Mouse (Mus musculus) hindbrain, embryonic 12.5 days (tissue): ENCODE results near the gene Lta. TPM values are rescaled to one million over a fixed set of nuclear protein-coding genes. Genes with fewer than 3 reads are reported as not detected.
A peak's percentile ranks its signal among the peaks of the same experiment; 100 is the strongest.

Experiments used
- ATAC-seq: fragments of 200-750 bp; cut with Nextera tagmentation; 2 replicates; pipeline ENCODE4 v1.8.0; 2017; ENCODE audit warnings: moderate TSS enrichment; ENCODE audit not compliant: low FRiP score
- H3K27ac ChIP-seq: fragments of 300-500 bp; sonication (generic); 2 replicates; pipeline ENCODE4 v1.5.1; 2016; ENCODE audit warnings: mild to moderate bottlenecking
- H3K27me3 ChIP-seq: fragments of 300-500 bp; sonication (generic); 2 replicates; pipeline ENCODE4 v1.6.1; 2016; ENCODE audit warnings: mild to moderate bottlenecking
- H3K36me3 ChIP-seq: fragments of 300-500 bp; sonication (generic); 2 replicates; pipeline ENCODE4 v1.6.1; 2016; ENCODE audit warnings: mild to moderate bottlenecking
- H3K4me1 ChIP-seq: fragments of 300-500 bp; sonication (generic); 2 replicates; pipeline ENCODE4 v1.6.1; 2016
- H3K4me2 ChIP-seq: fragments of 300-500 bp; sonication (generic); replicated peaks from 2 replicates; pipeline ENCODE4 v1.6.1; 2016; ENCODE audit warnings: mild to moderate bottlenecking
- H3K4me3 ChIP-seq: fragments of 300-500 bp; sonication (generic); 2 replicates; pipeline ENCODE4 v1.5.1; 2016; ENCODE audit warnings: mild to moderate bottlenecking
- H3K9ac ChIP-seq: fragments of 300-500 bp; sonication (generic); 2 replicates; pipeline ENCODE4 v1.6.1; 2016; ENCODE audit warnings: mild to moderate bottlenecking, moderate library complexity
- H3K9me3 ChIP-seq: fragments of 300-500 bp; sonication (generic); replicated peaks from 2 replicates; pipeline ENCODE4 v1.6.1; 2016; ENCODE audit warnings: mild to moderate bottlenecking
- WGBS: fragments of 180-500 bp; shearing (Covaris S2); methylation state at CpG from one replicate; pipeline ENCODE4 v1.1.7; 2016; 5-methylcytosine and 5-hydroxymethylcytosine counted together
- polyA plus RNA-seq: library from polyadenylated mRNA; unstranded; fragments of >200 nt; fragmentation: Nextera tagmentation; extraction: Ambion mirVana; gene quantifications from 2 replicates; pipeline ENCODE4 v1.2.1, GENCODE M21; 2016

Lta gene
- polyA plus RNA-seq, 1 experiment from 2014 or later: not detected

- Histone ChIP-seq H3K27ac (no peak overlapping the region), H3K4me3 (no peak overlapping the region), H3K4me2 (no peak overlapping the region), H3K36me3 (no peaks in the 10 kb centered on the region), H3K9ac (no peak overlapping the region), H3K9me3 (no peaks in the 10 kb centered on the region), H3K27me3 (peaks cover 74% of the 10 kb centered on the region), H3K4me1 (peaks cover 18% of the 10 kb centered on the region)
- no peak for ATAC-seq
- WGBS: 64% methylated on average over 7 of the region's 7 CpGs
Measured at GRCm38 (mm10) chr17:35198029-35198428, 7.1 kb downstream of the Lta start.

GRCm38 (mm10) chr17:35197126-35197525 is 8.0 kb downstream of the Lta start:
- no peak overlapping the region for H3K9ac ChIP-seq
- H3K27me3 ChIP-seq: peaks cover 70% of the 10 kb centered on the region
- H3K4me3 ChIP-seq: no peak overlapping the region
- no peaks in the 10 kb centered on the region for H3K36me3 ChIP-seq
- peaks cover 18% of the 10 kb centered on the region for H3K4me1 ChIP-seq
- no peak overlapping the region for H3K4me2 ChIP-seq
- H3K9me3 ChIP-seq: no peaks in the 10 kb centered on the region
- no peak overlapping the region for H3K27ac ChIP-seq
- WGBS: 45% methylated on average over 5 of the region's 6 CpGs
- no peak for ATAC-seq

DNA sequence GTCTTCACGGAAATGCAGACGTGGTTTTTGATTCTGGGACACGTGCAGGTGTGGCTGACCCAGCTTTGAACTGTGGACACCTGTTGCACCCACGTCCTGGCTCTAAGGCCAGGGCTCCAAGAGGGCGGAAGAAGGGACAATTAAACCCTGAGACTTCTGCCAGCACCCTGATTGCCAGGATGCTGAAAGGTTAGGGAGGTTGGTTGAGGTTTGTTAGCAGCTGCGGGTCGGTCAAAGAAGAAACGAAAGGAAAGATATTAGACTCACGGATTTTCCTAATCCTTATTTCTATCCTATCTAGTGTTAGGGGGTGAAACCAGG is 8.9 kb downstream of the Lta start:
- Histone ChIP-seq H3K27me3 (peaks cover 63% of the 10 kb centered on the region), H3K9ac (no peak overlapping the region)
- WGBS: 31% methylated on average over 9 of the region's 9 CpGs

DNA sequence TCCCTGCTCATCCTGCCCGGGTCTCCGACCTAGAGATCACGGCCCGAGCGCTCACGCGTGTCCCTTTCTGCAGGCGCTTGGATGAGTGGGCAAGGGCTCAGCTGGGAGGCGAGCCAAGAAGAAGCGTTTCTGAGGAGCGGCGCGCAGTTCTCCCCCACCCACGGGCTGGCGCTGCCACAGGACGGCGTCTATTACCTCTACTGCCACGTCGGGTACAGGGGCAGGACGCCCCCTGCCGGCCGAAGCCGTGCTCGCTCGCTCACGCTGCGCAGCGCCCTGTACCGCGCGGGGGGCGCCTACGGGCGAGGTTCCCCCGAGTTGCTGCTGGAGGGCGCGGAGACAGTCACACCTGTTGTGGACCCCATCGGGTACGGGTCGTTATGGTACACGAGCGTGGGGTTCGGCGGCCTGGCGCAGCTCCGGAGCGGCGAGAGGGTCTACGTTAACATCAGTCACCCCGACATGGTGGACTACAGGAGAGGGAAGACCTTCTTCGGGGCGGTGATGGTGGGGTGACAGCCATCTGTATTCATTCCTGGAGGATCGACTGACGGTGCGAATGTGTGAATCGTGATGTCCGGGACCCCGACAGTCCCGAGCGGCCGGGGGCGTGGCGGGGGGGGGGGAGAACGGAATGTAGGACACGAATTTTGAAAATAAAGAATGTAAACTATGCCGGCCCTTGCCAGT is 9.4 kb downstream of the Lta start:
- Histone ChIP-seq H3K9me3 (no peaks in the 10 kb centered on the region), H3K4me3 (peak overlapping the region; percentile 35), H3K27me3 (peaks cover 58% of the 10 kb centered on the region), H3K4me2 (peak overlapping the region; percentile 60), H3K4me1 (peaks cover 18% of the 10 kb centered on the region), H3K27ac (no peak overlapping the region), H3K36me3 (no peaks in the 10 kb centered on the region), H3K9ac (peak overlapping the region; percentile 42)
- WGBS: 3% methylated on average over 66 of the region's 66 CpGs
- peak; percentile 64 for ATAC-seq

More for the DNA sequence above, 8.9 kb downstream of the Lta start:
- Histone ChIP-seq H3K4me3 (peak overlapping the region; percentile 35; the same call in 1 of the 2 replicates), H3K27ac (no peak overlapping the region), H3K9me3 (no peaks in the 10 kb centered on the region), H3K4me2 (peak overlapping the region; percentile 60), H3K4me1 (peaks cover 18% of the 10 kb centered on the region), H3K36me3 (no peaks in the 10 kb centered on the region)
- no peak for ATAC-seq

DNA sequence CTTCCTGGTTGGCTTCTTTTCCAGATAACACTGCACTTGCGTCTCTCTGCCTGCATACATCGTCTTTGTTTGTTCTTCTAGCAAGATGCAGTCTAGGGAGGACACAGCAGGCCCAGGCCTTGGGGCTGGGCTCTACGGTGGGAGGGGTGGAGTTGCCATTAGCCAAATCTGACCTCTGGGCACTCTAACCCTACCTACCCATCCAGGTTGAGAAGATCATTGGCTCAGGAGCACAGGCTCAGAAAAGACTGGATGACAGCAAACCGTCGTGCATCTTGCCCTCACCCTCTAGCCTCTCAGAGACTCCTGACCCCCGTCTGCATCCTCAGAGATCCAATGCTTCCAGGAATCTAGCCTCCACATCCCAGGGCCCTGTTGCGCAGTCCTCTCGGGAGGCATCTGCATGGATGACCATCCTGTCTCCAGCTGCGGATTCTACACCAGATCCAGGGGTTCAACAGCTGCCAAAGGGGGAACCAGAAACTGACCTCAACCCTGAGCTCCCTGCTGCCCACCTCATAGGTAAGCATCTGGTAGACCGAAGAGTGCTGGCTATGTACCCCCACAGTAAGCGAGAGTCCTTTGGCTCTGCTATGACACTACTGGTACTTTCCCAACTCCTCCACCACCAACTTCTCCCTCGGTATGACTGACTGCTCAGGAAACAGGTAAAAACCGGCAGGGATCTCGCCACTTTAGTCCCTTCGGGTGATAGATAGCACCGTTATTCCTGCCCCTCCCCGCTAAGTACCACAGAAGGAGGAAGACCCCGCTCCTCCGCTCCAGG is 10.1 kb downstream of the Lta start:
- Histone ChIP-seq H3K27me3 (peaks cover 52% of the 10 kb centered on the region), H3K4me1 (peaks cover 18% of the 10 kb centered on the region), H3K27ac (no peak overlapping the region), H3K9ac (no peak overlapping the region), H3K4me2 (peak overlapping the region; percentile 60), H3K36me3 (no peaks in the 10 kb centered on the region), H3K4me3 (peak overlapping the region; percentile 35), H3K9me3 (no peaks in the 10 kb centered on the region)
- peak; percentile 38; the same call in 1 of the 2 replicates for ATAC-seq
- WGBS: 42% methylated on average over 19 of the region's 19 CpGs

DNA sequence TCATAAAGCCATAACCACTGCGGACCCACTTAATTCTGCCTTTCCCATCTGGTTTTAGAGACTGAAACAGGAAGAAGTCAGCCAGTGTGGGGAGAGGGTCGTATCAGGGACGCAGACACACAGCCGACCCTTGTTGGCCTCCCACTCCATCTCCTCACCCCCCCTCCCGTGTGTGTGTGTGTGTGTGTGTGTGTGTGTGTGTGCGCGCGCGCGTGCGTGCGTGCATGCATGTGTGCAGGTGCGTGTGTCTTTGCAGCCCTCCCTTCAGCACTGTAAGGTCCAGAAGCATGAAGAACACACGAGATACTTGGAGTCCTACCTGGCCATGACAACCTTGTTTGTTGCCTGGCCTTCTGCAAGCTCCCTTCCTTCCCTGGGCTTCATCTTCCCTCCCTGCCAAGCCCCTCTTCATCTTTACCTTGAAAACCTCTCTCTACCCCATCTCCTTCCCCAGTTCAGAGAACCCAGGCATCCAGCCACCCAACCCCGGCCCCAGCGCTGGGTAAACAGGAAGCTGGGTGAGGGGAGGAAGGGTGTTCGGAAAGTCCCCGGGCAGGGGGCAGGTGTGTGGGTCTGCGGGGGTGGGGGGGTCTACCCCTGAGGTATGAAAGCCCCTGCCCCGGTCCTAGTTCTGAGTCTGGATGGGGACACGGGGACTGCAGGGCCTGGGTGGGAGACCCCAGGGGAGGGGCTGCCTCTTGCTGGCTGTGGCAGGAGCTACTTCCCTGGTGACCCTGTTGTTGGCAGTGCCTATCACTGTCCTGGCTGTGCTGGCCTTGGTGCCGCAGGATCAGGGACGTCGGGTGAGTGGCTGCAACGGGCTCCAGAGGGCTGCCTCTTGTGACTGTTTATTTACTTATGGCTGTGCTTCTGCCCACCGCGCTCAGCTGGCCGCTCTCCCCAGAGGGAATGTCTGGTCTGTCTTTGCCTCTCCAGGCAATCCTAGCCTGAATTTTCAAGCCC is 11.0 kb downstream of the Lta start, which contains the start of gene Ltb:
Gene Ltb, plus strand, starts transcription at position 559 of the 963 bp plus-strand sequence.
- H3K9me3 ChIP-seq: no peaks in the 10 kb centered on the region
- no peaks in the 10 kb centered on the region for H3K36me3 ChIP-seq
- peaks cover 18% of the 10 kb centered on the region for H3K4me1 ChIP-seq
- H3K4me3 ChIP-seq: peak within 1 kb of the TSS; percentile 35
- no peak within 1 kb of the TSS for H3K27ac ChIP-seq
- 67% methylated on average over 28 of the region's 28 CpGs for WGBS
- peaks cover 54% of the 10 kb centered on the region for H3K27me3 ChIP-seq
- H3K4me2 ChIP-seq: peak within 1 kb of the TSS; percentile 60
- H3K9ac ChIP-seq: no peak within 1 kb of the TSS
- ATAC-seq: no peak

DNA sequence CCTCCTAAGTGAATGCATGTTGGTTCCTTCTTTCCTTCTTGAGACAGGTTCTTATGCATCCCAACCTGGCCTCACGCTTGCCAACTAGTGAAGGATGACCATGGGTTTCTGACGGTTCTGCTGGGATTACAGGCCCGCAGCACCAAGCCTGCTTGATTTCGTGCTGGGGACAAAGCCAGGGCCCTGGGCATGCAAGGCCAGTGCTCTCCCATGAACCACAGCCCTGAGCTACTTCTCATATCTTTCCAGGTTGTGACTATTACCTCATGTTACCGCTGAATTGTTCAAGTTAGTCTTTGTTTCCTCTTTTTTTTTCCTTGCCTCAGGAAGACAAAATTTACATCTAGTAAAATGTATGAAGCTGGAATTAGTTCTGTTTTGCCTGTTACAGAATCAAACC is 12.2 kb downstream of the Lta start:
- Histone ChIP-seq H3K27ac (no peak overlapping the region; the same call in 1 of the 2 replicates), H3K4me2 (no peak overlapping the region), H3K9me3 (no peaks in the 10 kb centered on the region), H3K27me3 (peaks cover 46% of the 10 kb centered on the region), H3K9ac (no peak overlapping the region), H3K4me1 (peaks cover 18% of the 10 kb centered on the region), H3K4me3 (no peak overlapping the region), H3K36me3 (no peaks in the 10 kb centered on the region)
- WGBS: 89% methylated on average over 5 of the region's 5 CpGs
- no peak for ATAC-seq

- ATAC-seq: no peak
- Histone ChIP-seq H3K9me3 (no peaks in the 10 kb centered on the region), H3K36me3 (no peaks in the 10 kb centered on the region), H3K9ac (no peak overlapping the region), H3K4me2 (no peak overlapping the region), H3K27ac (no peak overlapping the region), H3K4me1 (peaks cover 18% of the 10 kb centered on the region), H3K4me3 (no peak overlapping the region), H3K27me3 (peaks cover 38% of the 10 kb centered on the region)
- WGBS: 65% methylated on average over 2 of the region's 2 CpGs
Measured at GRCm38 (mm10) chr17:35191723-35192122, 13.4 kb downstream of the Lta start.

GRCm38 (mm10) chr17:35190096-35190495 is 15.1 kb downstream of the Lta start:
- peaks cover 22% of the 10 kb centered on the region for H3K27me3 ChIP-seq
- H3K27ac ChIP-seq: no peak overlapping the region
- peaks cover 11% of the 10 kb centered on the region for H3K4me1 ChIP-seq
- no peak for ATAC-seq
- no peaks in the 10 kb centered on the region for H3K9me3 ChIP-seq
- H3K36me3 ChIP-seq: no peaks in the 10 kb centered on the region
- WGBS: 71% methylated on average over 4 of the region's 4 CpGs
- H3K4me2 ChIP-seq: no peak overlapping the region
- no peak overlapping the region for H3K9ac ChIP-seq
- no peak overlapping the region for H3K4me3 ChIP-seq

GRCm38 (mm10) chr17:35189186-35189585 is 16.0 kb downstream of the Lta start:
- H3K27me3 ChIP-seq: peaks cover 15% of the 10 kb centered on the region
- no peak for ATAC-seq
- H3K36me3 ChIP-seq: no peaks in the 10 kb centered on the region
- peaks cover 4% of the 10 kb centered on the region for H3K4me1 ChIP-seq
- H3K4me2 ChIP-seq: no peak overlapping the region
- 73% methylated on average over 1 of the region's 1 CpGs for WGBS
- no peak overlapping the region for H3K27ac ChIP-seq
- H3K4me3 ChIP-seq: no peak overlapping the region
- no peaks in the 10 kb centered on the region for H3K9me3 ChIP-seq
- no peak overlapping the region for H3K9ac ChIP-seq

DNA sequence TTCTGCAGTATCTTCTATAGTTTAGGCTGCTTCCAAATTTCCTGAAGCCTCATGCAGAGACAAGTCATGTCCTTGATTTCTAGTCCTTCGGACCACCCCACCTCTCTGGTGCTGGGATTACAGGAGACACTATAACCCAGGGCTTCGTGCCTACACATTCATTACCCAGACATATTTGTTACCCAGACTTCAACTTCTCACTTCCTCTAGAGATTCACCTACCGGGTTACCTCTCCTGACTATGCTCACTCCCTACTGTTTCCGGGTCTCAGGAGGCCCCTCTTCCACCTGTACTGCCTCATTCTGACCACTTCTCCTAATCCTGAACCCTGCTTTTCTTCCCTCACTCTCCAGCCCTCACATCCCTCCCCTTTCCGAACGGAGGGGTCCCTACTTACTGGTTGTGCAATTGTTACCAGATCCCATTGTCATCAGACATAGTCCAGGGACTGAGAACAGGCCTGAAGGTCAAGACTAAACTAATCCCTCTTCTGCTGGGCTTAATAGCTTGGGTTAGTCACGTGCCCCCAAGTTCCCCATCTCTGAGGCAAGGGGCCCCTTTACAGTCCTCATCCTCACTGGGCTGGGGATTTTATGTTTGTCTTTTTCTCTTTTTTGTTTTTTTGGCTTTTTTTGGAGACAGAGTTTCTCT is 17.1 kb downstream of the Lta start, which contains the start of gene Lst1:
Gene Lst1, minus strand, starts transcription at position 481 of the 652 bp plus-strand sequence.
- no peak for ATAC-seq
- no peak within 1 kb of the TSS for H3K4me2 ChIP-seq
- 67% methylated on average over 7 of the region's 7 CpGs for WGBS
- no peaks in the 10 kb centered on the region for H3K9me3 ChIP-seq
- peaks cover 4% of the 10 kb centered on the region for H3K4me1 ChIP-seq
- H3K4me3 ChIP-seq: no peak within 1 kb of the TSS
- no peak within 1 kb of the TSS for H3K9ac ChIP-seq
- 0 out of 2 replicates have a peak, but pooled peaks cover 9% of the 10 kb centered on the region for H3K27me3 ChIP-seq
- no peak within 1 kb of the TSS for H3K27ac ChIP-seq
- no peaks in the 10 kb centered on the region for H3K36me3 ChIP-seq
